Mouse (Mus musculus): ENCODE data around the gene Ehbp1. TPM values are rescaled to one million over a fixed set of nuclear protein-coding genes. Genes with fewer than 3 reads are reported as not detected.

The Ehbp1 gene
- polyA plus RNA-seq, 1 experiment from 2014 or later, result 7.2 TPM

DNA sequence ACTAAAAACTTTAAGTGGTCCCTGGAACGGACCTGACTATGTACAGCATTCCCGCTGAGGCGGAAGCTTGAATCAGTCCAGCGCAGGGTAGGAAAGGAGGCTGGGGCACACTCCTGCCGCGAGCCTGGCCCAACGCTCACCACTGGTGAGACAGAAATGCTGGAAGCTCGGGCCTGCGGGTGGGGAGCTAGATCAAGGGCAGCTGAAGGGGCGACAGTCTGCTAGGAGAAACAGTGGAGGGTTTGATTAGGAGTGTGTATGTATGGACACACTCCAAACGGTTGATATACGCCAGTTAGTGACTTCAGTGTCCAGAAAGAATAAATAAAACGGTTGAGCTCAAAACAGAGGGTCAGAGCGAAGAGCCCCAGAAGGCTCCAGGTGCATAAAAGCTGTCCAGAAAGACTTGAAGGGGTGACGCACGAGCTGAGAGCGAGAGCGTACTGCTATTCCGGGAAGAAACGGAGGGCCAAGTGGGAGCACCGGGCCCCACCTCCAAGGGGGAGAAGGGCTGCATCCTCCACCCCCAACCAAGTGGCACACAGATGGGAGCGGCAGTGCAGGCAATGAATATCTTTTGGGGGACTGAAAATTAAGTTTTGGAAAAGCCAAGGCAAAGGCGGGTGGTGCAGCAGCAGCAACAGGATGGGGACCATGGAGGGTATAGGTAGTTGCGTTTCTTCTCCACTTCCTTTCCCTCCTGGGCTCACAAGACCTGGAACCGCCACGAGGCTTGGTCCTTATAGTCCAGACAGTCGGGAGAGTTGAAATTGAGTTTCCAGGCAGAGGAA lies 346.4 kb downstream of the Ehbp1 start:
- WGBS, result 2% methylated on average over 27 of the region's 27 CpGs
- H3K9me3 ChIP-seq (ENCODE audit: low read length), result no peaks in the 10 kb centered on the region
- H3K36me3 ChIP-seq (ENCODE audit: insufficient read depth, low read length), result no peaks in the 10 kb centered on the region
- no peak overlapping the region for H3K27ac ChIP-seq (ENCODE audit: low read length)
- H3K4me3 ChIP-seq (ENCODE audit: low read length), result no peak overlapping the region
- no peak overlapping the region for H3K9ac ChIP-seq (replicated peaks; ENCODE audit: low read length)
- H3K4me2 ChIP-seq (replicated peaks; ENCODE audit: low read depth, low read length), result no peak overlapping the region
- peaks cover 91% of the 10 kb centered on the region for H3K27me3 ChIP-seq (ENCODE audit: insufficient read depth, low read length)
- peaks cover 13% of the 10 kb centered on the region for H3K4me1 ChIP-seq (ENCODE audit: insufficient read depth, low read length)
- no peak for ATAC-seq (ENCODE audit: low FRiP score, low TSS enrichment)

DNA sequence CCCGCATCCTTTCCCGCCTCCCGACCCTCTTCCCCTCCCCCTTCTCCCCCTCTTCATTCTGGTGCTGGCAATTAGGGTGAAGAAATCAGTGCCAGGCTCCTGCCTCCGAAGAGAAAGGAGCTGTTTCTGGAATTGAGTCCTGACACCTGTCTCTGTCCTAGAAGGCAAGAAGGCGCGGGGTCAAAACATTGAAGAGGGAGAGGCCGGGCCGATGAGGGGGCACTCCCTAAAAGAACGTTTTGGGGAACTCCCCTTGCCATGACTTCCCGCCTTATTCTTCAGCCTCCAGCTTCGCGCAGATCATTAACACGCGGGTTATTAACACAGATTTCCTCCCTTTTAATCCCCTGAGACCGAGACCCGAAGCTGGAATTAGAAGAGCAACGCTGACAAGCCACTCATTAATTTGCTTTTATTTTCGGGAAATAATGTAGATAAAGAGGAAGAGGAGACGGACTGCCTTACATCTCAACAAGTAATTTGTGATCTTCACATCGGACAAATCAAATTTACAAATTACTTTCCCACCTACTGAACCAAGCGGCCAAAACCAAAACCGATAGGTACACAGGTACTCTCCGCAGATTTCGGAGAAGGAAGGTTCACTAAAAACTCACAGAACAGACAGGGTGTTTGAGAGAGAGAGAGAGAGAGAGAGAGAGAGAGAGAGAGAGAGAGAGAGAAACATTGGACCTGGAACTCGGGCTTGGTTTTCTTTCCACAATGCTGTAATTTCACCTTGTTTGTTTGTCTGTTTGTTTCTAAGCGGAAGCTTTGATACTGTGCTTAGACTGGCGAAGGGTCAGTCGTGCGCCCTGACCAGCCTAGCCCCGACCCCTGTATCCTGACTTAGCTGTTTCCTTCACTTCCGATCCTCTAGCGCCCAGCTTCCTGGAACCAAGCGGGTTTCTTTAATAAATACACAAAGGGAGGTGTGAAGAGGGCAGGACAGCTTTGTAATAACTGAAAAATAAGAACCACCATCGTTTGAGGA lies 347.4 kb downstream of the Ehbp1 start:
- 2% methylated on average over 34 of the region's 34 CpGs for WGBS
- Histone ChIP-seq H3K4me3 (ENCODE audit: low read length) (no peak overlapping the region), H3K9ac (replicated peaks; ENCODE audit: low read length) (no peak overlapping the region), H3K27ac (ENCODE audit: low read length) (no peak overlapping the region), H3K4me1 (ENCODE audit: insufficient read depth, low read length) (peaks cover 10% of the 10 kb centered on the region), H3K27me3 (ENCODE audit: insufficient read depth, low read length) (peaks cover 85% of the 10 kb centered on the region), H3K9me3 (ENCODE audit: low read length) (no peaks in the 10 kb centered on the region), H3K36me3 (ENCODE audit: insufficient read depth, low read length) (no peaks in the 10 kb centered on the region), H3K4me2 (replicated peaks; ENCODE audit: low read depth, low read length) (no peak overlapping the region)
- no peak for ATAC-seq (ENCODE audit: low FRiP score, low TSS enrichment)

DNA sequence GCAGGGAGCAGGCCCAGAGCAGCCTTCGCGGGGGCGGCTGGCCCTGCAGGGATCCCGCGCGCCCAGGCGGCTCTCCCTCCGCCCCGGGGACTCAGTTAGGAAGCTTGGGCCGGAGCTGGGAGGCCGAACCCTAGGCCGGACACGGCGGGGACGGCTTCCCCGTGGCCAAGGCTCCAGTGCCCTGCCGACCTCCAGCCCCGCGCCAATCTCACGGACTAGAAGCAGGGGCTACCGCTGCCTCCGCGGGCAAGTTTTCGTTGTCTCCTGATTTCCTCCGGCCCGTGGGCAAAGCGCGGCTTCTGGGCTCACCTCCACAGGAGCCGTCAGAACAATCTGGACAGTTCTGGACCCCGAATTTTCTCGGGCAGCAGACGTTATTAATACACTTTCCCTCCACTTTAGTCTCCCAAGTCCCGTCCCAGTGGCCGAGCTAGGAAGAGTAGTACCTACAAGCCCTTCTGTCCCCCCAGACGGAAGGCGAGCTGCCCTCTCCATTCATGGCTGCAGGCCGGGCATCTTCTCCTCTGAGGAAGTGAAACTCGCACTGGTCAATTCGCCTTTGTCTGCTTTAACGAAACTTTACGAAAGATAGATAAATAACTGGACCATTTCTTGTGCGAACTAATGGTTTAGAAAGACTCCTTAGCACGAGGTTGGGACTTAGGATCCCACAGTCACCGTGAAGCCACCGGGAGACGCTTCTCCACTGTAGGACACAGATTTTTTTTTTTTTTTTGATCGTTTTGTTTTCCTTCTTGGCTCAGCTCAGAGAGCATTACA lies 348.3 kb downstream of the Ehbp1 start:
- WGBS, result 1% methylated on average over 35 of the region's 47 CpGs
- ATAC-seq (ENCODE audit: low FRiP score, low TSS enrichment), result peak; percentile 11; the same call in 1 of the 2 replicates
- H3K36me3 ChIP-seq (ENCODE audit: insufficient read depth, low read length), result no peaks in the 10 kb centered on the region

DNA sequence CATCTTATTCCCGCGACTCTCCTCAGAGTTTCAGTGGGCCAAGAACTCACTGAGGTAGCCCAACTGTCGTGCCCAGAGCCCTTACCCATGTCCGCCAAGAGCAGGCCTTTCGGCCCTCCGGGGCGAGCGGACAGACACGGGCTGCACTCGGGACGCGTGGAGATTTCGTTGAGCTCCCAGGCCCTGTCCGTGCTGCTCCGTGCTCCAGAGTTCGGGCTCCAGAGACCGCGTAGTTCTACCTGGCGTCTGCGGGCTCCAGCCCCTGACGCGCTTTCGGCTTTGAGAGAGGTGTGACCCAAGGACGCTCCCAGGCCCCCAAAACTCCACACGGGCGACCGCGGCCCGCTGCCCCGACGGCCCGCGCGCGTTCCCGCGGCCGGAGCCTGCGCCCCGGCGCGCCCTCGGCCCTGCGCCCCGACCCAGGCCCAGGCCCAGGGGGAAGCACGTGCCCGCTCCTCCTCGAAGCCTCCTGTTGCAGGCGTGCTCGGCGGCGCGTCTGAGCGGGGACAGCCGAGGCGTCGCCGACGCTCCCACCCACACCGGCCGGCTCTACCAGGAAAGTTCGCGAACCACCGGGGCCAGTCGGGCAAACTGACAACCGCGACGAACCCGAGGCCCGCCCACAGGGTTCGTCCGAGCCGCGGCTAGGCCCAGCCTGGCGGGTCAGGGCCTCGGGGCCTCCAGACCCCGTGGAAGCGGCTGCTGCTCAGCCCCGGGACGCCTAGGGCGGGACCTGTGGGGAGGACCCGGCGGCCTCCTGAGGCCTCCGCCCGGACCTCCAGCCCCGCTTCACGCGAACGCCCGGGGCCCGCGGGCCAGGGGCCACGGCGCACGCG lies 349.1 kb downstream of the Ehbp1 start:
- Histone ChIP-seq H3K9me3 (ENCODE audit: low read length) (no peaks in the 10 kb centered on the region), H3K4me2 (replicated peaks; ENCODE audit: low read depth, low read length) (no peak overlapping the region), H3K27ac (ENCODE audit: low read length) (no peak overlapping the region), H3K36me3 (ENCODE audit: insufficient read depth, low read length) (no peaks in the 10 kb centered on the region), H3K4me1 (ENCODE audit: insufficient read depth, low read length) (peaks cover 10% of the 10 kb centered on the region), H3K4me3 (ENCODE audit: low read length) (peak overlapping the region; percentile 10; the same call in 1 of the 2 replicates), H3K27me3 (ENCODE audit: insufficient read depth, low read length) (peaks cover 85% of the 10 kb centered on the region), H3K9ac (replicated peaks; ENCODE audit: low read length) (no peak overlapping the region)
- 1% methylated on average over 92 of the region's 96 CpGs for WGBS
- peak; percentile 53; the same call in 1 of the 2 replicates for ATAC-seq (ENCODE audit: low FRiP score, low TSS enrichment)

More for the DNA sequence above, 348.3 kb downstream of the Ehbp1 start:
- H3K9me3 ChIP-seq (ENCODE audit: low read length), result no peaks in the 10 kb centered on the region
- H3K27ac ChIP-seq (ENCODE audit: low read length), result no peak overlapping the region
- no peak overlapping the region for H3K9ac ChIP-seq (replicated peaks; ENCODE audit: low read length)
- peaks cover 10% of the 10 kb centered on the region for H3K4me1 ChIP-seq (ENCODE audit: insufficient read depth, low read length)
- H3K27me3 ChIP-seq (ENCODE audit: insufficient read depth, low read length), result peaks cover 85% of the 10 kb centered on the region
- no peak overlapping the region for H3K4me2 ChIP-seq (replicated peaks; ENCODE audit: low read depth, low read length)
- H3K4me3 ChIP-seq (ENCODE audit: low read length), result 0 out of 2 replicates have a peak overlapping the region, but pooled peaks have one; percentile 10

DNA sequence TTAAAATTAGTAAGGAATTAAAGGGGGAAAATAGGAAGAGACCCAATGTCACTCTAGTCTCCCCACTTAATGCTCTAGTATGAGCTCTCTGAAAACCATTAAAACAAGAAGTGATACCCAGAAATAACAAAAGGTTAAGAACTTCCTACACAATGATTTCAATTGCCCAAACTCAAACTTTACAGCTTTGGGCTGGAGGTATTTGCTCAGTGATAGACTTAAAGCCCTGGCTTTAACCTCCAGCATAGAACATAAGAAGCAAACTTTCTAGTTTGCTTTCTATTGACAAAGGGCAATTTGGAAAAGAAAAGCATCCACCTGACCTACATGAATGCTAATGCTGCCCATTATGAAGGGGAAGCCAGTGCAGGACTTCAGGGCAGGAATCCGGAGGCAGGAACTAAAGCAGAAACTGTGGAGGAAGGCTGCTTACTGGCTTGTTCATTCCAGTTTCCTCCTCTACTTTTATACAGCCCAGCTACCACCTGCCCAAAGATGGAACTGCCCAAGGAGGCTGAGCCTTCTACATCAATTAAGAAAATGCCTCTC lies 353.6 kb downstream of the Ehbp1 start:
- WGBS, result 78% methylated on average over 1 of the region's 1 CpGs
- no peak for ATAC-seq (ENCODE audit: low FRiP score, low TSS enrichment)
- Histone ChIP-seq H3K9ac (replicated peaks; ENCODE audit: low read length) (no peak overlapping the region), H3K9me3 (ENCODE audit: low read length) (no peaks in the 10 kb centered on the region), H3K4me3 (ENCODE audit: low read length) (no peak overlapping the region), H3K4me1 (ENCODE audit: insufficient read depth, low read length) (no peaks in the 10 kb centered on the region), H3K4me2 (replicated peaks; ENCODE audit: low read depth, low read length) (no peak overlapping the region), H3K27me3 (ENCODE audit: insufficient read depth, low read length) (peaks cover 64% of the 10 kb centered on the region), H3K36me3 (ENCODE audit: insufficient read depth, low read length) (no peaks in the 10 kb centered on the region), H3K27ac (ENCODE audit: low read length) (no peak overlapping the region)

DNA sequence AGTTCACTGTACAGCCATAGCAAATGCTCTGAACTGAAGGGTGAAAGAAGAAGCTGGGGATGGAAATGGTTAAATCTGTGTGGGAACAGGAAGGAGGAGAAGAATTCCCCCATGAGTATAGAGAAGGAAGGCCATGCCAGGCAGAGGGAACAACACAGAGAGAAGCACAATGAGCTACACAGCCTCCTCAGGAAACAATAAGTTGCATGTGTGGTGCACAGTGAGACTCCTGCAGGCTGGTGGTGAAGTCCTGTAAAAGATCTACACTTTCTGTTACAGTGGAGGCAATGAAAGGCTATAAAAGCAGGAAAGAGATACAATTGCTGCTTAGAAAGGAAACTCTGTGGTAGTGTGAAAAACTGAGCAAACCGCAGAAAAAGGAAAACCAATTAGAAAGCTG lies 357.0 kb downstream of the Ehbp1 start:
- 54% methylated on average over 1 of the region's 1 CpGs for WGBS

DNA sequence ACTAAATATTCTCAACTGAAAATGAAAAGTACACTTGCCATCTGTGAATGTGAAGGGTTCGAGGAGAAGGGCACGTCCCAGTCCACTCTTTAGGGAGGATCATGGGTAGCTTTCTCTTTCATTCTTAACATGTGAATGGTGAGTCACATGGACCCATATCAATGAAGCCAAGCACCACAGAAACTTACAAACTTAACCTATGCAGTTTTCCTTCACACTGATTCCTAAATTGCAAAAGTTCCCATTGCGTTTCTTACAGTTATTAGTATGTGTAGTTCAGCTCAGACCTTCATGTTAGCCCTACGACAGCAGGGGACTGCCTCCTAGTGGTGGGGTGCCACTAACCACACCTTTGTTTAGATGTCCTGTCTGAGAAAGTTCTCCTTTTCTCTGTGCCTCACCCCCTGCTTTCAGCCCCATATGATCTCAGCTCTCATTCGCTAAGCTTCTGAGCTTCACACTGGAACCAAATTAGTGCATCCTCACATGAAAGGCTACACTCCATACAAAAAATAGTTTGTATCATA lies 368.0 kb downstream of the Ehbp1 start:
- no peak overlapping the region for H3K9ac ChIP-seq (replicated peaks; ENCODE audit: low read length)
- 76% methylated on average over 5 of the region's 5 CpGs for WGBS
- no peaks in the 10 kb centered on the region for H3K4me1 ChIP-seq (ENCODE audit: insufficient read depth, low read length)
- no peaks in the 10 kb centered on the region for H3K27me3 ChIP-seq (ENCODE audit: insufficient read depth, low read length)
- H3K27ac ChIP-seq (ENCODE audit: low read length), result no peak overlapping the region
- H3K4me2 ChIP-seq (replicated peaks; ENCODE audit: low read depth, low read length), result no peak overlapping the region
- no peak for ATAC-seq (ENCODE audit: low FRiP score, low TSS enrichment)
- no peak overlapping the region for H3K4me3 ChIP-seq (ENCODE audit: low read length)
- no peaks in the 10 kb centered on the region for H3K36me3 ChIP-seq (ENCODE audit: insufficient read depth, low read length)
- no peaks in the 10 kb centered on the region for H3K9me3 ChIP-seq (ENCODE audit: low read length)

More for the DNA sequence above, 357.0 kb downstream of the Ehbp1 start:
- Histone ChIP-seq H3K9ac (replicated peaks; ENCODE audit: low read length) (no peak overlapping the region), H3K36me3 (ENCODE audit: insufficient read depth, low read length) (no peaks in the 10 kb centered on the region), H3K27ac (ENCODE audit: low read length) (no peak overlapping the region), H3K9me3 (ENCODE audit: low read length) (no peaks in the 10 kb centered on the region), H3K4me2 (replicated peaks; ENCODE audit: low read depth, low read length) (no peak overlapping the region), H3K4me3 (ENCODE audit: low read length) (no peak overlapping the region), H3K27me3 (ENCODE audit: insufficient read depth, low read length) (peaks cover 45% of the 10 kb centered on the region), H3K4me1 (ENCODE audit: insufficient read depth, low read length) (no peaks in the 10 kb centered on the region)
- no peak for ATAC-seq (ENCODE audit: low FRiP score, low TSS enrichment)

DNA sequence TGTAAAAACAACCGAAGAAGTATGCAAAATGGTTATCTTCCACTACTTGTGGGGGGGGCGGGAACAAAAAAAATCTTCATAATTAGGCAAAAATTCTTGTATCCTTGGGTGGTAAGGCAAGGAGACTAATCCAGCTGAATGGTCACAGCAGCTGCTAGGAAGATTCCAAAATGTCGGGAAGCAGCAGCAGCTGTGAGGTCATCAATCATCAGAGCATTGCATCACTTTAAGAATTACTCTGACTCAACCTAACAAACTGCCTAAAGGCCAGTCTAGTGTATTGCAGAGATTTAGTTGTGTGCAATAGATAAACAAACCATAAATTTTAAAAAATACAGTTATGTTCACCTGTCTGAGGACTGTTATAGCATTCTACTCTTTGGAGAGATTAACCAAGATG lies 368.5 kb downstream of the Ehbp1 start:
- H3K27ac ChIP-seq (ENCODE audit: low read length), result no peak overlapping the region
- H3K9ac ChIP-seq (replicated peaks; ENCODE audit: low read length), result no peak overlapping the region
- WGBS, result 69% methylated on average over 3 of the region's 3 CpGs
- no peak for ATAC-seq (ENCODE audit: low FRiP score, low TSS enrichment)
- H3K27me3 ChIP-seq (ENCODE audit: insufficient read depth, low read length), result no peaks in the 10 kb centered on the region
- no peak overlapping the region for H3K4me3 ChIP-seq (ENCODE audit: low read length)
- no peak overlapping the region for H3K4me2 ChIP-seq (replicated peaks; ENCODE audit: low read depth, low read length)
- no peaks in the 10 kb centered on the region for H3K9me3 ChIP-seq (ENCODE audit: low read length)
- no peaks in the 10 kb centered on the region for H3K36me3 ChIP-seq (ENCODE audit: insufficient read depth, low read length)
- no peaks in the 10 kb centered on the region for H3K4me1 ChIP-seq (ENCODE audit: insufficient read depth, low read length)
